Mouse (Mus musculus) embryonic facial prominence, embryonic 12.5 days (tissue): ENCODE measurements at regions not wholly inside any gene's neighbourhood (a gene's known extent, or its start where the extent isn't known, plus 50 kb on each side); places are given as distances from the start of the nearest gene placed in this dataset.

ENCODE experiments used
- ATAC-seq: fragments of 200-750 bp; cut with Nextera tagmentation; 2 replicates; pipeline ENCODE4 v1.8.0; 2017; ENCODE audit not compliant: insufficient number of reproducible peaks, insufficient read depth, low FRiP score, low TSS enrichment
- H3K27ac ChIP-seq: fragments of 300-500 bp; sonication (generic); 2 replicates; pipeline ENCODE4 v1.5.1; 2016; ENCODE audit warnings: mild to moderate bottlenecking
- H3K27me3 ChIP-seq: fragments of 300-500 bp; sonication (generic); 2 replicates; pipeline ENCODE4 v1.6.1; 2016; ENCODE audit warnings: mild to moderate bottlenecking, moderate library complexity
- H3K36me3 ChIP-seq: fragments of 300-500 bp; sonication (generic); 2 replicates; pipeline ENCODE4 v1.6.1; 2016; ENCODE audit warnings: mild to moderate bottlenecking
- H3K4me1 ChIP-seq: fragments of 300-500 bp; sonication (generic); 2 replicates; pipeline ENCODE4 v1.6.1; 2016
- H3K4me2 ChIP-seq: fragments of 300-500 bp; sonication (generic); replicated peaks from 2 replicates; pipeline ENCODE4 v1.6.1; 2016; ENCODE audit warnings: mild to moderate bottlenecking, moderate library complexity
- H3K4me3 ChIP-seq: fragments of 300-500 bp; sonication (generic); 2 replicates; pipeline ENCODE4 v1.5.1; 2016; ENCODE audit warnings: mild to moderate bottlenecking
- H3K9ac ChIP-seq: fragments of 300-500 bp; sonication (generic); 2 replicates; pipeline ENCODE4 v1.6.1; 2016; ENCODE audit warnings: mild to moderate bottlenecking, moderate library complexity
- H3K9me3 ChIP-seq: fragments of 300-500 bp; sonication (generic); 2 replicates; pipeline ENCODE4 v1.6.1; 2016; ENCODE audit warnings: mild to moderate bottlenecking, moderate library complexity
- WGBS: fragments of 180-500 bp; shearing (Covaris S2); methylation state at CpG from one replicate; pipeline ENCODE4 v1.1.7; 2016; 5-methylcytosine and 5-hydroxymethylcytosine counted together

DNA sequence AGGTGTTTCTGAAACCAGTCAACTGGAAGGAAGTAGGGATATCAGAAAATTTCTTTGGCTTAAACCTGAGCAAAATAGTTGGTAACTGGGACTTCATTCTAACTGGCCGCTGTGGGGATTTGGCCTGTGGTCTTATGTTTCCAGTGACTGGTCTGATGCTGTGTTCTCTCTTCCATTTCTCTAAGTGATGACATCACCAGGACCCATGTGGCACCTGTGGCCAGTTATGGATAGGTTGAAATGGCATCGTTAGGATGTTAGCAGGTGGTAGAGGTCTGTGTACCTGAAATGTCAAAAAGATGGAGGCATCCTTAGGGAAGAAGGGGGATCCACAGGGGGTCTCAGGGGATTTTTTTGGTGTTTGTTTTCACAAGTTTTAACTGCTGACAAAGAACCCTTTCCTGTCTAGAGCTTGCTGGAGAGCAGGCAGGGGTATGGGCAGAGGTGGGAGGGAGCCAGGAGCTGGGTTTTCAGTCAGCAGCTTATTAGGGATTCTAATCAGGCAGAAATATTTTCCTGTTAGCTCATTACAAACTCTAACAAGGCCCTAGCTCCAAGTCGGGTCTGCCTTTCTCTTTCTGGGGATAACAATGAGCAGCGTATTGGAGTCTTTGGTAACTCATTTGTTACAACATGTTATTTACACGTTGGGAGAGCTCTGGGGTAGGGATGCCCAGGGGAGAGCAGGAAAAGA is 170.2 kb downstream of the Adck1 start:
- H3K36me3 ChIP-seq, result no peaks in the 10 kb centered on the region
- no peak overlapping the region for H3K4me3 ChIP-seq
- H3K27ac ChIP-seq, result no peak overlapping the region
- no peaks in the 10 kb centered on the region for H3K9me3 ChIP-seq
- H3K4me2 ChIP-seq, result no peak overlapping the region
- no peaks in the 10 kb centered on the region for H3K4me1 ChIP-seq
- 65% methylated on average over 5 of the region's 5 CpGs for WGBS
- no peaks in the 10 kb centered on the region for H3K27me3 ChIP-seq
- ATAC-seq, result no peak
- no peak overlapping the region for H3K9ac ChIP-seq

DNA sequence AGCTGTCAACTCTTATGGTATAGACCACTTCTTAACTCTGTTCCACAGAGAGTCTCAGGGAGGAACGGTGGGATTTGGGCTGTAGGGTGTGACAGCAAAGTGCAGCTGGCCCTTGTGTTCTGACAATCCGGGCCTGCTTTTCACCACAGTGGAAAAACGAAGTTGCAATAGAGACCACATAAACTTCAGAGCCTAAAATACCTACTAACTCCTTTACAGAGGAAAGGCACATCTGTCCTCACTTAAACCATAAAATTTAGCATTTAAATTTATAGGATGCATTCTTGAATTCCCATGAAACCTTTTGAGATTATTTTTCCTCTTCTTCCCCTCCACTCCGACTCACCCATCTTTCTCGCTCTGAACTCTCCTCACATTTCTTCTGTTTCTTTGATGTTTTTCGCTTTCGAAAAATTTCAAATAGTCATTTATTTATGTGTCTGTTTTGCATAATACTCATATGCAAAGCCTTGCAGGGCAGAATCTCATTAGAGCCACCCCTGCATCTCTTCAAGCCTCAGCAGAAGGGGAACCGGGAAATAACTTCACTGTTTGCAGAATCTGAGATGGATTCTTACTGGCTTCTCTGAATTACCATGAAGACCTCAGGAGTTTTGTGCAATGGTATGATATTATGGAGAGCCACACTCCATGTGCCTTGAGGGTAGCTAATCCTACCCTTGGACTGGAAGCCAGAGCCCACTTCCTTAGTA is 172.1 kb downstream of the Adck1 start:
- Histone ChIP-seq H3K9ac (no peak overlapping the region), H3K4me3 (no peak overlapping the region), H3K9me3 (no peaks in the 10 kb centered on the region), H3K36me3 (no peaks in the 10 kb centered on the region), H3K4me2 (no peak overlapping the region), H3K4me1 (no peaks in the 10 kb centered on the region), H3K27ac (0 out of 2 replicates have a peak overlapping the region, but pooled peaks have one; percentile 6), H3K27me3 (no peaks in the 10 kb centered on the region)
- 45% methylated on average over 8 of the region's 8 CpGs for WGBS
- ATAC-seq, result peak; percentile 22; the same call in 1 of the 2 replicates

DNA sequence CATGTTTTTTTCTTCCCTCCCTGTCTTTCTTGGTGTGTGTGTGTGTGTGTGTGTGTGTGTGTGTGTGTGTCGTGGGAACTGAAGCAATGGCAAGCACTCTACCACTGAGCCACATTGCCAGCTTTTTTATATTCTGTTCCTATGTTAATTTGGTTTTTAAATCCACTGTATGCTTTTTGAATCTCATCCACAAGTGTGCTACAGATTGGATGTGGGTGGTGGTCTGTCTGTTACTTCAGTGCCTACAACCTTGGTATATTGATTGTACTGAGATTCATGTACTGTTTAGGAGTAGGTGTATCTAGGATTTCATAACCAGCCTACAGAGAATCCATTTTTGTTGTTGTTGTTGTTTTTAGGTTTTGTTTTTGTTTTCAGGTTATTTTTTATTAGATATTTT is 170.8 kb upstream of the Nrxn3 start:
- no peak for ATAC-seq
- 75% methylated on average over 1 of the region's 1 CpGs for WGBS
- no peaks in the 10 kb centered on the region for H3K9me3 ChIP-seq

DNA sequence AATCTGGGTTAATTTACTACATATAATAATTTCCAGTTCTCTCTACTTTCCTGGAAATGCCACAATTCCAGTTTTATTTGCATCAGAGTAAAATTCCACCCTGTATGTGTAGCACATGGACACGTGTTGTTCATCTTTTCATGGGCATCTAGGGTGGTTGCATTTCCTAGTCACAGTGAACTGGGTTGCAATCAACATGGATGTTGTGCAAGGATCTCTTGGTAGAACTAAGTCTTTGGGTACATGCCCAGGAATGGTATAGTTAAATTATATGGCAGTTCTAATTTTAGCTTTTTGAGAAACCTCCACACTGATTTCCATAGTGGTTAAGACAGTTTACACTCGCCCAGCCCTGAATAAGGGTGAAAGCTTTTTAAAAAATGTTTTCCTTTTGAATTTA is 167.2 kb upstream of the Nrxn3 start:
- no peaks in the 10 kb centered on the region for H3K36me3 ChIP-seq
- WGBS, result 79% methylated on average over 2 of the region's 2 CpGs
- ATAC-seq, result no peak
- no peak overlapping the region for H3K27ac ChIP-seq
- H3K4me3 ChIP-seq, result no peak overlapping the region
- no peaks in the 10 kb centered on the region for H3K4me1 ChIP-seq
- H3K9me3 ChIP-seq, result no peaks in the 10 kb centered on the region
- H3K4me2 ChIP-seq, result no peak overlapping the region
- H3K27me3 ChIP-seq, result no peaks in the 10 kb centered on the region
- no peak overlapping the region for H3K9ac ChIP-seq

More for the DNA sequence above, 170.8 kb upstream of the Nrxn3 start:
- no peak overlapping the region for H3K4me2 ChIP-seq
- no peak overlapping the region for H3K9ac ChIP-seq
- H3K27ac ChIP-seq, result no peak overlapping the region
- no peaks in the 10 kb centered on the region for H3K4me1 ChIP-seq
- H3K27me3 ChIP-seq, result no peaks in the 10 kb centered on the region
- no peak overlapping the region for H3K4me3 ChIP-seq
- no peaks in the 10 kb centered on the region for H3K36me3 ChIP-seq

DNA sequence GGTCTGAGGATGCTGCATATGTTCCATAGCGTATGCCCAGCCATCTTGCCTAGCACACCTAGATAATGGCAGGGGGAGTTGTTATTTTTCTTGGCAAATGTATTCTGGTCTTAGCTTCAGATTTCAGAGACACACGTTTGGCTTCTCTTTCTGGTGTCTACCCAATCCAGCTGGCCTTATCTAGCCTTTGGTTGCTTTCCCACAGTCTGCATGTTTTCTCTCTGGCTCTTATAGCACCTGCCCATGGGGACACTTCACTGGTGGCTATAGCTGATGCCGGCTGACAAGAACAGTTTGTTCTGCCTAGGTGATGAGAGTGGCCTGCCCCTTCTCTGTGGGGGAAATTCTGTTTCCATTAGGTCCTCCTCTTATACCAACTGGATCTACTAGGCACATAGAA is 164.6 kb upstream of the Nrxn3 start:
- H3K4me2 ChIP-seq, result no peak overlapping the region
- no peaks in the 10 kb centered on the region for H3K36me3 ChIP-seq
- no peak overlapping the region for H3K27ac ChIP-seq
- H3K9ac ChIP-seq, result no peak overlapping the region
- WGBS, result 76% methylated on average over 3 of the region's 3 CpGs
- ATAC-seq, result no peak
- no peaks in the 10 kb centered on the region for H3K9me3 ChIP-seq
- no peaks in the 10 kb centered on the region for H3K4me1 ChIP-seq
- no peaks in the 10 kb centered on the region for H3K27me3 ChIP-seq
- no peak overlapping the region for H3K4me3 ChIP-seq

DNA sequence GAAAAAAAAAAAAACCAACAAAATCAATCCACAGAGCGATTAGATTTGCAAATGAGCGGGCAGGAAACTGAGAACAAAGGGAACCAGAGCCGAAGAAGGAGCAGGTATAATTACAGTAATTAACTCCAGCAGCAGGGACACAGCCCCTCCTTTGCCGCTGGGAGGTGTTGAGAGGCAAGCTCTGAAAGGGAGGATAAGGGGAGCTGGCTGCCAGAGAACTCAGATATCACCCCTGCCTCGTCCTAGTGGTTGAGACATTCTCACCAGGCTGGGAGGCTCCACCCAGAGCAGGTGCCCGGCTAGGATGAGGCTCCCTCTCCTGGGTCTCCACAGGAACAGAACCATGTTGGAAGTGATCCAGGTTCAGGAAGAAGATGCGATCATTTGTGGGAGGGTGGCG is 142.7 kb upstream of the Nrxn3 start:
- 17% methylated on average over 8 of the region's 8 CpGs for WGBS
- no peak overlapping the region for H3K9ac ChIP-seq
- no peak overlapping the region for H3K27ac ChIP-seq
- no peaks in the 10 kb centered on the region for H3K9me3 ChIP-seq
- no peak overlapping the region for H3K4me3 ChIP-seq
- no peak overlapping the region for H3K4me2 ChIP-seq
- ATAC-seq, result no peak
- no peaks in the 10 kb centered on the region for H3K36me3 ChIP-seq
- H3K27me3 ChIP-seq, result no peaks in the 10 kb centered on the region
- H3K4me1 ChIP-seq, result no peaks in the 10 kb centered on the region

DNA sequence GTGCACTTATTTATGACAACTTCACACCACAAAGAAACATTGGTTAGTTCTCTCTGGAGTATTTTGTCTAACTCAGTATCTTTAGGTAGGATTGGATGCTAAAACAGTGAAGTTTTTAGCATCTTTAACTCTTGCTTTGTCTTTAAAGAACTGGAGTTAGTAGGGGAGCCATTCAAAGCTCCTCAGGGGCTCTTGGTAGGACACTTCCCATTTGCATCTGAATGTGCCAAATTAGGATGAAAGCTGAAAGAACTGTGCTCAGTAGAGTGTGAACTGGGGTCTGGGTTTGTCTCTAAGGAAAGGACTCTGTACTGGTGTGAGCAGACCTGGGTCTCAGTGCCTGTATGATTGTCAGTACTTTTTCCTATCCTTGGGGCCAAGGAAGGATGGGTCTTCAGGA is 116.7 kb upstream of the Nrxn3 start:
- H3K9me3 ChIP-seq, result no peaks in the 10 kb centered on the region
- no peak overlapping the region for H3K9ac ChIP-seq
- no peak overlapping the region for H3K4me2 ChIP-seq
- no peaks in the 10 kb centered on the region for H3K27me3 ChIP-seq
- H3K36me3 ChIP-seq, result no peaks in the 10 kb centered on the region
- no peaks in the 10 kb centered on the region for H3K4me1 ChIP-seq
- H3K27ac ChIP-seq, result no peak overlapping the region
- no peak for ATAC-seq
- no peak overlapping the region for H3K4me3 ChIP-seq

DNA sequence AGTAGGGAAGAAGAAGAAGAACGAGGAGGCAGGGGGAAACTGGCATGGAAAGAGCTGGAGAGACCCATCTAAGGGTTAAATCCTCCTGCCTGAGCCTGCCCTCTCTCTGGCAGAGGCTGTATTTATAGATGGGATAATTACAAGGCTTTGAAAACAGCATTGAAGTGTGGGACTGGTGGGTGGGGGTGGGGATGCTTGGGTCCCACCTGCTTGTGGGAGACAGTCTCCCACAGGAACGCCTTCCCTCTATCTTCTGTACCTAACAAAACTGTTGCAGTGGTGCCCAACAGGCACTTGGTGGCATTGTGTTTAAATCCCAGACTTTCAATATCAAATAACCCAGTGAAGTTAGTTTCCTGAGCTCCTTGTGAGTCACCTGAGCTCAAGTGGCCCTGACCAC is 102.6 kb upstream of the Nrxn3 start:
- 16% methylated on average over 2 of the region's 2 CpGs for WGBS
- H3K27ac ChIP-seq, result no peak overlapping the region
- H3K4me2 ChIP-seq, result no peak overlapping the region
- H3K4me3 ChIP-seq, result no peak overlapping the region
- no peaks in the 10 kb centered on the region for H3K36me3 ChIP-seq
- no peak for ATAC-seq
- H3K9me3 ChIP-seq, result no peaks in the 10 kb centered on the region
- no peaks in the 10 kb centered on the region; the same call in 1 of the 2 replicates for H3K4me1 ChIP-seq
- H3K9ac ChIP-seq, result no peak overlapping the region
- H3K27me3 ChIP-seq, result no peaks in the 10 kb centered on the region

DNA sequence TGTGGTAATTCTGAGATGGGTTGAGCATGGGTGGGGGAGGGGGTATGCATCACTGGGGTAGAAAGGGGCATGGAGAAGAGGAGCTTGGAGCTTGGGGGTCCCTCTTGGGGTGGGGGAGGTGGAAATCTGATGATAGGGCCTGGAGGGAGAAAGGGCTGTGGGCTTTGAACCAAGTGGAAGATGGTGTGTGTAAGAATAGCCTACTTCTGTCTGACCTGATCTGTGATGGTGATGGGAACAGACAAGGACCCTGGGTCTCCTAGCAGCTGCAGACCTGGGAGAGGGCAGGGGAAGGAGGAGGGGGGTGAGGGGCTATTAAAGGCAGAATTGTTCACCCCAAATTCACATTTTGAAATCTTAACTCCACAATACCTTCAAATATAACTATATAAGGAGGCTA is 78.4 kb upstream of the Nrxn3 start:
- 0 out of 2 replicates have a peak, but pooled peaks have one; percentile 41 for ATAC-seq
- Histone ChIP-seq H3K4me1 (no peaks in the 10 kb centered on the region), H3K27me3 (no peaks in the 10 kb centered on the region), H3K4me2 (no peak overlapping the region), H3K4me3 (no peak overlapping the region), H3K9ac (no peak overlapping the region), H3K36me3 (no peaks in the 10 kb centered on the region), H3K9me3 (no peaks in the 10 kb centered on the region), H3K27ac (no peak overlapping the region)

DNA sequence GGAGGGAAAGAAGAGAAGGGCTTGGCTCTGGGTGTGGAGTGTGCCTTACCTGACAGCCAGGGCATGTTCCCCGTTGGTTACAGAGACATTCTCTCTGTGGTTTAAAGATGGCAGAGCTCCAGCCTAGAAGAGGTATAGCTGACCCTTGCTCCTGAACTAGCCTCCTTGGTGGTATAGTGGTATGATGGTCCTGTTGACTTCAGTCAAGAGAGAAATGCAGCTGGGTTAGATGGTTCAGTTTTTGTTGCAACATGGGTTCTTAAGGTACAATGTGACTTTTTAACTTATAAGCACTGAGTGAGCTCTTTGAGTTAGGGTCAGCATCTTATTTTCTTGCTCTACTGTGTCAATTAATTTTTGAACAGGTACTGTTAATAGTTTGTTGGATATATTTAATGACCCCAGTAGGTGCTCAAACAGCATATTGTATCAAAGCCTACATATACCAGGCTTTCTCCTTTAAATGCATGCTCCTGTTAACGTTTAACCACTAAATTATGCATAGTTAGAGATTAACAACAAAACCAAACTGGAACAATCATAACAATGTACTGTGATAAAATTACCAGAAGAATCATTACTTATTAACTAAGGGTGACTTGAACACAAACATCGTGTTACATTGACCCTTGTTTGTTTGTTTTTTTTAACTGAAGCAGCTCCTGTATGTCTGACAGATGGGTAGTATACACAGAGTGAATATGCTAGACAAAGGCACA is 70.5 kb upstream of the Nrxn3 start:
- no peak overlapping the region for H3K4me2 ChIP-seq
- H3K36me3 ChIP-seq, result no peaks in the 10 kb centered on the region
- H3K4me1 ChIP-seq, result no peaks in the 10 kb centered on the region
- 74% methylated on average over 3 of the region's 3 CpGs for WGBS
- no peak for ATAC-seq
- H3K27ac ChIP-seq, result no peak overlapping the region
- no peaks in the 10 kb centered on the region for H3K27me3 ChIP-seq
- no peak overlapping the region for H3K4me3 ChIP-seq
- no peaks in the 10 kb centered on the region for H3K9me3 ChIP-seq
- no peak overlapping the region for H3K9ac ChIP-seq
